Mouse (Mus musculus) testis, adult 2 months (tissue): ENCODE measurements around the gene D630045J12Rik. TPM values are rescaled to one million over a fixed set of nuclear protein-coding genes. Genes with fewer than 3 reads are reported as not detected.

Source experiments
- H3K27ac ChIP-seq: fragments of 200-500 bp; 2 replicates; pipeline ENCODE4 v1.5.1; 2012; ENCODE audit warnings: low read depth, low read length; ENCODE audit not compliant: control insufficient read depth, insufficient read depth
- H3K27me3 ChIP-seq: fragments of 200-500 bp; 2 replicates; pipeline ENCODE4 v1.6.1; 2012; ENCODE audit warnings: mild to moderate bottlenecking, low read length, moderate library complexity; ENCODE audit not compliant: control insufficient read depth, insufficient read depth
- H3K36me3 ChIP-seq: fragments of 200-500 bp; 2 replicates; pipeline ENCODE4 v1.6.1; 2012; ENCODE audit warnings: mild to moderate bottlenecking, low read length; ENCODE audit not compliant: control insufficient read depth, insufficient read depth
- H3K4me1 ChIP-seq: fragments of 200-500 bp; 2 replicates; pipeline ENCODE4 v1.6.1; 2012; ENCODE audit warnings: low read length; ENCODE audit not compliant: control insufficient read depth, insufficient read depth
- H3K4me3 ChIP-seq: fragments of 200-500 bp; 2 replicates; pipeline ENCODE4 v1.5.1; 2012; ENCODE audit warnings: low read depth, mild to moderate bottlenecking, low read length, moderate library complexity, mixed read lengths; ENCODE audit not compliant: control insufficient read depth
- CTCF ChIP-seq: fragments of 200-500 bp; IDR thresholded peaks from 2 replicates; pipeline ENCODE4 v1.5.1; 2012; ENCODE audit warnings: low read depth, mild to moderate bottlenecking, inconsistent platforms, low read length, moderate library complexity; ENCODE audit not compliant: control insufficient read depth, insufficient read depth, insufficient replicate concordance
- POLR2A ChIP-seq: fragments of 200-500 bp; IDR thresholded peaks from 2 replicates; pipeline ENCODE4 v1.6.1; 2012; ENCODE audit warnings: low read depth, mild to moderate bottlenecking, inconsistent platforms, low read length, moderate library complexity; ENCODE audit not compliant: control insufficient read depth
- polyA plus RNA-seq: library from polyadenylated mRNA; depleted of rRNA; stranded (reverse); fragments of >200 nt; gene quantifications from 2 replicates; pipeline ENCODE4 v1.2.3, GENCODE M21; 2012; rRNA removed

The D630045J12Rik gene
- polyA plus RNA-seq, 1 experiment, result 3.4 TPM

GRCm38 (mm10) chr6:38083204-38083603 is 170.6 kb downstream of the D630045J12Rik start:
- Histone ChIP-seq H3K4me3 (no peak overlapping the region), H3K27ac (no peak overlapping the region), H3K27me3 (no peaks in the 10 kb centered on the region), H3K36me3 (no peaks in the 10 kb centered on the region), H3K4me1 (no peaks in the 10 kb centered on the region)
- no peak for TF ChIP-seq CTCF
- TF ChIP-seq POLR2A, result no peak

GRCm38 (mm10) chr6:38081727-38082341 is 172.0 kb downstream of the D630045J12Rik start:
- TF ChIP-seq POLR2A, result no peak
- TF ChIP-seq CTCF, result no peak
- Histone ChIP-seq H3K4me3 (no peak overlapping the region), H3K27ac (no peak overlapping the region), H3K36me3 (no peaks in the 10 kb centered on the region), H3K4me1 (no peaks in the 10 kb centered on the region), H3K27me3 (no peaks in the 10 kb centered on the region)

GRCm38 (mm10) chr6:38080364-38080763 is 173.4 kb downstream of the D630045J12Rik start:
- Histone ChIP-seq H3K27me3 (no peaks in the 10 kb centered on the region), H3K27ac (no peak overlapping the region), H3K4me3 (no peak overlapping the region), H3K36me3 (no peaks in the 10 kb centered on the region), H3K4me1 (no peaks in the 10 kb centered on the region)
- no peak for TF ChIP-seq POLR2A
- no peak for TF ChIP-seq CTCF

- H3K4me3 ChIP-seq, result no peak overlapping the region
- no peaks in the 10 kb centered on the region for H3K36me3 ChIP-seq
- no peak for TF ChIP-seq POLR2A
- TF ChIP-seq CTCF, result no peak; the same call in 1 of the 2 replicates
- H3K4me1 ChIP-seq, result no peaks in the 10 kb centered on the region
- no peak overlapping the region for H3K27ac ChIP-seq
- H3K27me3 ChIP-seq, result no peaks in the 10 kb centered on the region
These were observed 180.2 kb downstream of the D630045J12Rik start for GRCm38 (mm10) chr6:38073592-38073991.

Other genes starting within 250 kb of the D630045J12Rik start
- gene Svopl, start 207.0 kb downstream of the D630045J12Rik start, polyA plus RNA-seq, result 0.22 and 0.35 TPM in 2 replicates
- gene Tmem213, start 144.8 kb downstream of the D630045J12Rik start, polyA plus RNA-seq, result not detected in 2 replicates
- gene Atp6v0a4, start 129.4 kb downstream of the D630045J12Rik start, polyA plus RNA-seq, result 0.26 and 0.78 TPM in 2 replicates
- 1.2 and 1.3 TPM in 2 replicates for gene Zc3hav1l, start 45.2 kb upstream of the D630045J12Rik start, polyA plus RNA-seq
- 2.3 and 2.5 TPM in 2 replicates for gene Zc3hav1, start 100.6 kb upstream of the D630045J12Rik start, polyA plus RNA-seq
- gene Ttc26, start 127.5 kb upstream of the D630045J12Rik start, polyA plus RNA-seq, result 8.9 and 10.9 TPM in 2 replicates
- gene Ubn2, start 179.9 kb upstream of the D630045J12Rik start, polyA plus RNA-seq, result 23.1 and 25.5 TPM in 2 replicates